Mouse (Mus musculus): ENCODE measurements around the gene Fcamr. TPM values are rescaled to one million over a fixed set of nuclear protein-coding genes. Genes with fewer than 3 reads are reported as not detected.

Fcamr gene
- polyA plus RNA-seq (2015; fragmentation: Nextera tagmentation; extraction: Ambion mirVana): not detected in 2 replicates

GRCm38 (mm10) chr1:130800602-130801001 is at the start of gene Fcamr:
TSS of gene Fcamr (plus strand) at chr1:130800902.
- ATAC-seq (ENCODE audit: low FRiP score, low read depth): no peak
- no peaks in the 10 kb centered on the region for H3K4me1 ChIP-seq
- no peaks in the 10 kb centered on the region for H3K9me3 ChIP-seq
- no peak within 1 kb of the TSS for H3K9ac ChIP-seq
- no peak within 1 kb of the TSS for H3K4me2 ChIP-seq (replicated peaks)
- no peaks in the 10 kb centered on the region for H3K27me3 ChIP-seq
- WGBS: 87% methylated on average over 8 of the region's 8 CpGs
- no peak within 1 kb of the TSS for H3K4me3 ChIP-seq
- no peaks in the 10 kb centered on the region for H3K36me3 ChIP-seq
- no peak within 1 kb of the TSS for H3K27ac ChIP-seq

- no peaks in the 10 kb centered on the region for H3K36me3 ChIP-seq
- H3K27me3 ChIP-seq: no peaks in the 10 kb centered on the region
- H3K9me3 ChIP-seq: no peaks in the 10 kb centered on the region
- no peak overlapping the region for H3K4me3 ChIP-seq
- H3K4me1 ChIP-seq: no peaks in the 10 kb centered on the region
- H3K4me2 ChIP-seq (replicated peaks): no peak overlapping the region
- no peak overlapping the region for H3K9ac ChIP-seq
- no peak for ATAC-seq (ENCODE audit: low FRiP score, low read depth)
- no peak overlapping the region for H3K27ac ChIP-seq
- 77% methylated on average over 9 of the region's 9 CpGs for WGBS
Measured at GRCm38 (mm10) chr1:130759689-130760088, 41.0 kb upstream of the Fcamr start.

DNA sequence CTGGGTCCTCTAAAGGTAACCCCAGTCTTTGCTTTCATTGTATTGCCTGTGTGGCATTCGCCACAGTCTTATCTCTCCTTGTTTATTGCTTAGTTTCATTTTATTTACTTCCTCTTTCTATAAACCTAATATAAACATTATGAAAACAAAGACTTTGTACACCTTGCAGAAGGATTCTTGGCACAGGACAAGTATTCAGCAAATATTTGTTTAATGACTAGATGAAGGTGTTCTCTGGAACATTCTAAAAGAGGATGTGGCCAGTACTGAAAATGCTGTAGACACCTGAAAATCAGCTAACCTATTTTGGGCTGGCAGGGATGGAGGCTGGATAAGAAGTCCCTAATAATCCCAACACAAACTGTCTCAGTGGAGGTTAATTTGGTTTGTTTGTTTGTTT is 39.1 kb upstream of the Fcamr start:
- Histone ChIP-seq H3K27ac (no peak overlapping the region), H3K27me3 (no peaks in the 10 kb centered on the region), H3K9ac (no peak overlapping the region), H3K36me3 (no peaks in the 10 kb centered on the region), H3K4me1 (no peaks in the 10 kb centered on the region), H3K4me3 (no peak overlapping the region), H3K9me3 (no peaks in the 10 kb centered on the region), H3K4me2 (replicated peaks) (no peak overlapping the region)
- ATAC-seq (ENCODE audit: low FRiP score, low read depth): no peak
- WGBS: 63% methylated on average over 1 of the region's 1 CpGs

DNA sequence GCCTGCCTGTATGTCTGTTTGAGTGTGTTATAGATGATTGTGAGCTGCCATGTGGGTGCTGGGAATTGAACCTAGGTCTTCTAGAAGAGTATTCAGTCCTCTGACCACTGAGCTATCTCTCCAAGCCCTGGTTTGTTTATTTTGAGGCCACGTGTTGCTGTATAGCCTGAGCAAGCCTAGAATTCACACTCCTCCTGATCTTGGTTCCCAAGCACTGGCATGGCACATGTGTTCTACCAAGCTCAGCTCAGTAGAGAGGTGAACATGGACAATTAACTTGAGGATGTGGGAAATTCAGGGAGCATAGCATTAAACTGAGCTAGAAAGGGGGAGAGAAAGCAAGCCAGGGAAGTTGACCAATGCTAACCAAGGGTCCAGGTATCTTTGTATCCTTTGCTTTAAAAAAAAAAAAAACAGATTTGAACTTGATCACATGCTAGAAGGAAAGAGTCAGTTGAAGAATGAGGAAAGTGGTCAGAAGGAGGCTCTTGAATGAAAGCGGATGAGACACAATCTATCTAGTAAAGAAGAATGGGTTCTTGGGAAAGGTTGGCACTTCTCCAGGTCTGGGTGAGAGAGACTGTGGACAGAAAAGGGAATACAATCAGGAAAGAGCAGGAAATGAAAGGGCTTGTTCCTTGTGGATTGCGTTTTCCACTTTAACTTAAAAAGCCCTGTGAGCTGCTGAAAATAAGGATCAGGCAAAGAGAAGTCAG is 38.5 kb upstream of the Fcamr start:
- Histone ChIP-seq H3K9ac (no peak overlapping the region), H3K27me3 (no peaks in the 10 kb centered on the region), H3K4me3 (no peak overlapping the region), H3K9me3 (no peaks in the 10 kb centered on the region), H3K4me1 (no peaks in the 10 kb centered on the region), H3K4me2 (replicated peaks) (no peak overlapping the region), H3K36me3 (no peaks in the 10 kb centered on the region), H3K27ac (no peak overlapping the region)
- ATAC-seq (ENCODE audit: low FRiP score, low read depth): no peak
- WGBS: 80% methylated on average over 3 of the region's 3 CpGs

GRCm38 (mm10) chr1:130764027-130764461 is 36.7 kb upstream of the Fcamr start:
- WGBS: 86% methylated on average over 12 of the region's 12 CpGs
- no peak overlapping the region for H3K4me2 ChIP-seq (replicated peaks)
- H3K27ac ChIP-seq: no peak overlapping the region
- H3K36me3 ChIP-seq: no peaks in the 10 kb centered on the region
- H3K27me3 ChIP-seq: no peaks in the 10 kb centered on the region
- H3K4me1 ChIP-seq: no peaks in the 10 kb centered on the region
- ATAC-seq (ENCODE audit: low FRiP score, low read depth): no peak
- H3K9me3 ChIP-seq: no peaks in the 10 kb centered on the region
- H3K9ac ChIP-seq: no peak overlapping the region
- no peak overlapping the region for H3K4me3 ChIP-seq

- Histone ChIP-seq H3K4me1 (no peaks in the 10 kb centered on the region), H3K36me3 (no peaks in the 10 kb centered on the region), H3K9me3 (no peaks in the 10 kb centered on the region), H3K9ac (no peak overlapping the region), H3K27me3 (no peaks in the 10 kb centered on the region), H3K27ac (no peak overlapping the region), H3K4me2 (replicated peaks) (no peak overlapping the region), H3K4me3 (no peak overlapping the region)
- WGBS: 74% methylated on average over 5 of the region's 5 CpGs
- no peak for ATAC-seq (ENCODE audit: low FRiP score, low read depth)
Measured at GRCm38 (mm10) chr1:130767066-130767465, 33.6 kb upstream of the Fcamr start.

DNA sequence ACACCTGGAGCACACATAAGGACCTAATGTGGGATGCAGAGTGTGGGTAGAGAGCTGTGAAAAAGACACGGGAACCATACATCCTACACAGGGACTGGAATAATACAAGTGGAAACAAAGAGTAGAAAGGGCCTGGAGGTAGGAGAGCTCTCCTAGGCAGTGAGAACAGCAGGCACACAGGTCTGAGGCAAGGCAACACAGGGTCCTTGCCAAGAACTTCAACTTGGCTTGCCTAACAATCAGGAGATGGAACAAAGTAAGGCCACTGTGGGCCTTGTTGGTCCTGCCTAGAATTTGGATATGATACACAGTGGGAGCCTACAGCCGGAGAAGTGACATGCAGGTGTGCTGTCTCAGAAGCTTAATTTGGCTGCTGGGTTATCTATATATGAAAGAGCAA is 30.8 kb upstream of the Fcamr start:
- H3K27ac ChIP-seq: no peak overlapping the region
- H3K36me3 ChIP-seq: no peaks in the 10 kb centered on the region
- no peak overlapping the region for H3K9ac ChIP-seq
- no peak overlapping the region for H3K4me2 ChIP-seq (replicated peaks)
- no peaks in the 10 kb centered on the region for H3K9me3 ChIP-seq
- no peaks in the 10 kb centered on the region for H3K4me1 ChIP-seq
- no peak for ATAC-seq (ENCODE audit: low FRiP score, low read depth)
- H3K4me3 ChIP-seq: no peak overlapping the region
- 88% methylated on average over 2 of the region's 2 CpGs for WGBS
- no peaks in the 10 kb centered on the region for H3K27me3 ChIP-seq

- H3K27ac ChIP-seq: no peak overlapping the region
Measured at GRCm38 (mm10) chr1:130770487-130770886, 30.2 kb upstream of the Fcamr start.

GRCm38 (mm10) chr1:130770981-130771494 is 29.7 kb upstream of the Fcamr start:
- Histone ChIP-seq H3K4me1 (no peaks in the 10 kb centered on the region), H3K36me3 (no peaks in the 10 kb centered on the region), H3K4me2 (replicated peaks) (no peak overlapping the region), H3K4me3 (no peak overlapping the region), H3K27ac (no peak overlapping the region), H3K9ac (no peak overlapping the region), H3K27me3 (no peaks in the 10 kb centered on the region), H3K9me3 (no peaks in the 10 kb centered on the region)
- WGBS: 71% methylated on average over 3 of the region's 3 CpGs
- no peak for ATAC-seq (ENCODE audit: low FRiP score, low read depth)

More at GRCm38 (mm10) chr1:130770487-130770886, 30.2 kb upstream of the Fcamr start:
- Histone ChIP-seq H3K27me3 (no peaks in the 10 kb centered on the region), H3K4me3 (no peak overlapping the region), H3K9me3 (no peaks in the 10 kb centered on the region), H3K9ac (no peak overlapping the region), H3K4me1 (no peaks in the 10 kb centered on the region), H3K4me2 (replicated peaks) (no peak overlapping the region), H3K36me3 (no peaks in the 10 kb centered on the region)
- ATAC-seq (ENCODE audit: low FRiP score, low read depth): no peak
- WGBS: 85% methylated on average over 4 of the region's 4 CpGs

DNA sequence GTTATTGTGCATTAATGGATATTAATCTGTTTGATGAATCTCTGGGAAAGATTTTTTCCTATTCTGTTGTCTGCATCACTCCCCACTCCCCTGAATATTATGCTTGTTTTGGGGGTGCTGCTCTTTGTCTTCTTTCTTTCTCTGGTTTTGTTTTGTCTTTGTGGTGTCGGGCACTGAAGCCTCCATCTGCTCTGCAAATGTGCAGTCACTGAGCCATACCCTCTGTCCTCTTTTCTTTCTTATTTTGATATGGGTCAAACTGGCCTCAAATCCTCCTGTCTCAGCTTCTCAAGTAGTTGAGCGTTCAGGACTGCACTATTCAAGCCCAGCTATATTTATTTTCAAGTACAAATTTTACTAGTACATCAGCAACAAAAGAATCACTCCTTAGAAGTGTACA is 25.5 kb upstream of the Fcamr start:
- Histone ChIP-seq H3K9ac (no peak overlapping the region), H3K4me3 (no peak overlapping the region), H3K4me2 (replicated peaks) (no peak overlapping the region), H3K4me1 (no peaks in the 10 kb centered on the region), H3K36me3 (no peaks in the 10 kb centered on the region), H3K9me3 (no peaks in the 10 kb centered on the region), H3K27me3 (no peaks in the 10 kb centered on the region), H3K27ac (no peak overlapping the region)
- 74% methylated on average over 2 of the region's 2 CpGs for WGBS
- no peak for ATAC-seq (ENCODE audit: low FRiP score, low read depth)

DNA sequence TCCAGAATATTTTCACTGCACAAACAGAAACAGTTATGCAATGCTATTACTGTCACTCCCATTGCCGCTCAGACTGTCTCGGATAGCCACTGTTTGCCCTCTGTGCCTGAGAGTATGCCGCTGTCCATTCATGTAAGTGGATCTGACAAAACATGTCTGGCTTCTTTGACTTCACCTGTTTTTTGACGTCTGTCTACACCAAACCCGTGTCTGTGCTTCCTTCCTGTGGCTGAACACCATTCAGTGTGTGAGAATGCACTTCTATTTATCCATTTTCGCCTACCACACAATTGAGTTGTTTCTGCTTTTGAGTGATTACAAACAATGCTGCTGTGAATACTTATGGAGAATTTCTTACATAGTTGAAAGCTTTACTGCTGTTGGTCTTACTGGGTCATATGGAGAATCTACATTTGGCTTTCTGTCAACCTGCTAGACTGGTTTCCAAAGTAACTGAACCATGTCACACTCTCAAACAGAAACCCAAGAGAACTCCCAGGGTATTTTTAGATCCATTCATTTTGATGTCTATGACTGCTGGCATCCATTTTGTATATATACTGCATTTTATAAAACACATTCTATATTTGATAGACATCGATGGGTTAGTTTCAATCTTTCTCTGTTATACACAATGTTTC is 24.9 kb upstream of the Fcamr start:
- H3K9ac ChIP-seq: no peak overlapping the region
- no peaks in the 10 kb centered on the region for H3K4me1 ChIP-seq
- H3K9me3 ChIP-seq: no peaks in the 10 kb centered on the region
- H3K36me3 ChIP-seq: no peaks in the 10 kb centered on the region
- no peak overlapping the region for H3K27ac ChIP-seq
- WGBS: 81% methylated on average over 7 of the region's 7 CpGs
- no peaks in the 10 kb centered on the region for H3K27me3 ChIP-seq
- H3K4me2 ChIP-seq (replicated peaks): no peak overlapping the region
- H3K4me3 ChIP-seq: no peak overlapping the region
- no peak for ATAC-seq (ENCODE audit: low FRiP score, low read depth)

DNA sequence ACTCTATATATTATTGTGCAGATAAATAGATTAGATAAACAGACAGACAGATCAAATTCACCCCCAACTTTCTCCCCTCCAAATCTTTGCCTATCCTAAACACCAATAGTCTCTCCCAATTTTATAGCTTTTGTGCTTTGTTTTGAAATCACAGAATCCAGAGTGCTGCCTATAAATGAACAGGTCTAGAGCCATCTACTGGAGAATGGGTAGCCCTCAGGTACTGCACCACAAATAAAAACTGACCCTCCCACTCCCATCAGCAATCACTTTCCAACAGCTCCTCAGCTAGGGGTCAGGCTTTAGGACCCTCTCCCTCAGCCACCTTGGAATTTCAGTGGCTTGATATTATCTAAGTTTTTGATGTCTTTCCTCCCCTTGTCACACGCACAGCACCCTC is 24.1 kb upstream of the Fcamr start:
- Histone ChIP-seq H3K9ac (no peak overlapping the region), H3K27me3 (no peaks in the 10 kb centered on the region), H3K9me3 (no peaks in the 10 kb centered on the region), H3K27ac (no peak overlapping the region), H3K36me3 (no peaks in the 10 kb centered on the region), H3K4me3 (no peak overlapping the region), H3K4me2 (replicated peaks) (no peak overlapping the region), H3K4me1 (no peaks in the 10 kb centered on the region)
- WGBS: 88% methylated on average over 1 of the region's 1 CpGs
- ATAC-seq (ENCODE audit: low FRiP score, low read depth): no peak

Measured in limb, embryonic 13.5 days (tissue).